Mouse (Mus musculus) limb, embryonic 14.5 days (tissue): Measurements from ENCODE around the gene Emilin2. TPM values are rescaled to one million over a fixed set of nuclear protein-coding genes. Genes with fewer than 3 reads are reported as not detected.

Experiments used
- ATAC-seq: fragments of 200-750 bp; cut with Nextera tagmentation; 2 replicates; pipeline ENCODE4 v1.8.0; 2017; ENCODE audit warnings: low read depth, moderate number of reproducible peaks, moderate TSS enrichment; ENCODE audit not compliant: low FRiP score
- DNase-seq: peaks from one replicate; pipeline ENCODE4 v3.0.0-alpha.2; 2015; ENCODE audit warnings: low spot score
- H3K27ac ChIP-seq: fragments of 300-500 bp; sonication (generic); replicated peaks from 2 replicates; pipeline ENCODE4 v1.5.1; 2014; ENCODE audit warnings: low read depth, mild to moderate bottlenecking, low read length, moderate library complexity, mixed read lengths
- H3K27me3 ChIP-seq: fragments of 300-500 bp; sonication (generic); 2 replicates; pipeline ENCODE4 v1.6.1; 2014; ENCODE audit warnings: low read length, mixed read lengths; ENCODE audit not compliant: control insufficient read depth, insufficient read depth
- H3K36me3 ChIP-seq: fragments of 300-500 bp; sonication (generic); 2 replicates; pipeline ENCODE4 v1.6.1; 2014; ENCODE audit warnings: mild to moderate bottlenecking, low read length, moderate library complexity, mixed read lengths; ENCODE audit not compliant: control insufficient read depth, insufficient read depth
- H3K4me1 ChIP-seq: fragments of 300-500 bp; sonication (generic); 2 replicates; pipeline ENCODE4 v1.6.1; 2014; ENCODE audit warnings: antibody characterized with exemption, low read length, mixed read lengths; ENCODE audit not compliant: control insufficient read depth, insufficient read depth
- H3K4me2 ChIP-seq: fragments of 300-500 bp; sonication (generic); replicated peaks from 2 replicates; pipeline ENCODE4 v1.6.1; 2014; ENCODE audit warnings: low read depth, mild to moderate bottlenecking, low read length, moderate library complexity; ENCODE audit not compliant: severe bottlenecking
- H3K4me3 ChIP-seq: fragments of 300-500 bp; sonication (generic); replicated peaks from 2 replicates; pipeline ENCODE4 v1.5.1; 2014; ENCODE audit warnings: low read length
- H3K9ac ChIP-seq: fragments of 300-500 bp; sonication (generic); 2 replicates; pipeline ENCODE4 v1.6.1; 2014; ENCODE audit warnings: mild to moderate bottlenecking, low read depth, low read length, moderate library complexity; ENCODE audit not compliant: severe bottlenecking
- H3K9me3 ChIP-seq: fragments of 300-500 bp; sonication (generic); 2 replicates; pipeline ENCODE4 v1.6.1; 2016; ENCODE audit warnings: low read length; ENCODE audit not compliant: control insufficient read depth
- POLR2A ChIP-seq: fragments of 200-500 bp; IDR thresholded peaks from 2 replicates; pipeline ENCODE4 v1.8.0; 2012; ENCODE audit warnings: inconsistent platforms, mild to moderate bottlenecking, moderate library complexity, borderline replicate concordance; ENCODE audit not compliant: insufficient read depth, insufficient read length; ENCODE audit errors: extremely low read depth
- WGBS: fragments of 180-500 bp; shearing (Covaris S2); extraction: QIAGEN DNeasy Blood & Tissue Kit; methylation state at CpG from one replicate; pipeline ENCODE4 v1.1.7; 2014; 5-methylcytosine and 5-hydroxymethylcytosine counted together
- polyA plus RNA-seq, 2 experiments: library from polyadenylated mRNA; depleted of rRNA in 1 of 2; stranded (reverse) in 1 of 2; unstranded in 1 of 2; fragments of >200 nt; fragmentation: Nextera tagmentation in 1 of 2; extraction: Ambion mirVana in 1 of 2; gene quantifications; 2 replicates each; pipeline versions ENCODE4 v1.2.1 to v1.2.3; 2012 to 2014

Gene Emilin2
- polyA plus RNA-seq, 2 experiments: 22.7 to 30.0 TPM

DNA sequence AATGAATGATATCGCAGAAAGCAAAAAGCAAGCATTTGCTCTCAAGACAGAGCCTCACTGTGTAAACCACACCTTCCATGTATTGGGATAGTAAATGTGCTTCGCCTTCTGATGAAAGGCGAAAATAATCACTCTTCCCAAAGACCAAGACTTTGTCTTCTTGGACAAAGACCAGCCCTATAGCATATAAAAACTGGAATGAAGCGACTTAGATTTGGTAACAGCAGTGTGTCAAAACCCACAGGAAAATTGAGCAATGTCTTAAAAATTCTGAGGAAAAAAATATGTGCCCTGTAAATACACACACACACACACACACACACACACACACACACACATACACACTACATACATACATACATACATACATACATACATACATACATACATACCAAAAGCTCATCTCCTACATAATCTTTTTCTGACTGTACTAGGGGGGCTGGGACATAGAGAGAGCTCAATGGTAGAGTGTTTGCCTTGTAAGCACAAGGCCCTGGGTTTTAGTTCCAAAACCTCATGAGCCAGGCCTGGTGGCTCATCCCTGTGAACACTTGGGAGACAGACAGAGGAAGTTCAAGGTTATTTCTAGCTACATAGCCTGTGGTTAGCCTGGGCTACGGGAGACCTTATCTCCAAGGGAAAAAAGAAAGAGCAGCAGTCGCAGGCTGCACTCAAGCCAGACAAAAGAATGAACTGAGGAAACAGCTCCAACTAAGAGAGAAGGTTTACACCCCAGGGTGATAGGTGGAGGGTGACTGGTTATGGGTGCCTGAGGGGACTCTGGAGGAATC lies 33.9 kb downstream of the Emilin2 start:
- TF ChIP-seq POLR2A: no peak
- ATAC-seq: no peak
- no peak overlapping the region for H3K4me2 ChIP-seq
- no peaks in the 10 kb centered on the region for H3K9me3 ChIP-seq
- no peak for DNase-seq
- no peak overlapping the region for H3K4me3 ChIP-seq
- H3K4me1 ChIP-seq: no peaks in the 10 kb centered on the region
- no peak overlapping the region for H3K27ac ChIP-seq
- 93% methylated on average over 6 of the region's 6 CpGs for WGBS
- H3K9ac ChIP-seq: no peak overlapping the region
- peaks cover 9% of the 10 kb centered on the region for H3K36me3 ChIP-seq
- H3K27me3 ChIP-seq: no peaks in the 10 kb centered on the region

DNA sequence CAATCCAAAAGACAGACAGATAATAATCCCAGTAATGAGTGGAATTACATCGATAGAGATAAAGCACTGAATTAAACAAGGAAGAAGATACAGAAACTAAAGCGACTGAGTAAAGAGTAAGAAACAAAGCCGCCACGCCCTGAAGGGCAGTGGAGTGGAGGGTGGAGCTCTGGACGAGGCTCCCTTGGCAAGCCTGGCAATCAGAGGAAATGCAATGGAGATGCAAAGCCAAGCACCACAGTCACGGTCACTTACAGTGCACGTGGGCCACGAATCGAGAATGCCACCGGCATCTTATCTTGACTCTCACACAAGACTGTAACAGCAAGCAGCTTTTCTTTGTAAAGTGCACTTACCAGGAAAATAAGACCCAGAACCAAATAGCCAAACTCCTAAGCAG lies 35.0 kb downstream of the Emilin2 start:
- no peak for TF ChIP-seq POLR2A
- no peak for ATAC-seq

DNA sequence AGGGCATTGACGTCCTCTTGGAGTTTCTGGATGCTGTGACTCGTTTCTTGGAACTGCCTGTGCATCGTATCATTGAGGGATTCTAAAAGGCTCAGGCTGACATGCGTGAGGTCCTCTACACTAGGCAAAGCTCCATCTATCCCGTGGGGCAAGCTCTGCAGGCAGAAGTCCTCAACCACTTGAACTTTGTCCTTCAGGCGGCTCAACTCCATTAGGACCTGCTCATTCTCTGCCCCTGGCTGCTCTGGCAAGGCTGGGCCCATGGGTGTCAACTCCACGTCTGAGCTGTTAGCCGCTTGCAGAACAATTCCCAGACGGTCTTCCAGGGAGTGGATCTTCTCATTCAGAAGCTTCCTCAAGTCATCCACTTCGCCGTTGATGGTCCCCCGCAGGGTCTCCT lies 37.9 kb downstream of the Emilin2 start:
- 96% methylated on average over 12 of the region's 12 CpGs for WGBS
- Histone ChIP-seq H3K4me3 (no peak overlapping the region), H3K27me3 (no peaks in the 10 kb centered on the region), H3K9ac (no peak overlapping the region), H3K4me1 (no peaks in the 10 kb centered on the region), H3K4me2 (no peak overlapping the region), H3K27ac (no peak overlapping the region), H3K9me3 (no peaks in the 10 kb centered on the region), H3K36me3 (peaks cover 9% of the 10 kb centered on the region)
- TF ChIP-seq POLR2A: no peak
- DNase-seq (no peak), ATAC-seq (no peak)

More for the DNA sequence above, 35.0 kb downstream of the Emilin2 start:
- Histone ChIP-seq H3K27ac (no peak overlapping the region), H3K4me2 (no peak overlapping the region), H3K27me3 (no peaks in the 10 kb centered on the region), H3K36me3 (peaks cover 9% of the 10 kb centered on the region), H3K4me3 (no peak overlapping the region), H3K4me1 (no peaks in the 10 kb centered on the region), H3K9me3 (no peaks in the 10 kb centered on the region), H3K9ac (no peak overlapping the region)
- no peak for DNase-seq
- WGBS: 89% methylated on average over 10 of the region's 10 CpGs

DNA sequence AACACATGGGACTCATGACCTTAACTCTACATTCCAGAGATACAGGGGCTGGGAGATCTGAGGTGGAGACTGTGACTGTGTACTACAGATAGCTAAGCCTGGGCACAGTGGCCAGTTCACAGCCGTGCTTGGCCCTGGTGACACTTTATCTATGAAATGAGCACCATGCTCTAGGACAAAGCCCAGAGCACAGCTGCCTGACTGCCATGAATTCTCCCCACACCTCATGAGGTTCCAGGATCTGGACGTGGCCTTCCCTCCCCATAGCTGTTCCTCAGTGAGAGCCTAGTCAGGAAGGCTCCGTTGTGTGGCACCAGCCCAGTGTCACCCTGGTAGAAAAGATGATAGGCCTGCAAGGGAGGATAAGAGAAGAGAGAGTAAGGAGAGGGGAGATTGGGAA lies 43.2 kb downstream of the Emilin2 start:
- no peak for DNase-seq
- Histone ChIP-seq H3K4me2 (no peak overlapping the region), H3K9ac (no peak overlapping the region), H3K4me1 (no peaks in the 10 kb centered on the region), H3K27ac (no peak overlapping the region), H3K27me3 (no peaks in the 10 kb centered on the region), H3K36me3 (no peaks in the 10 kb centered on the region; the same call in 1 of the 2 replicates), H3K9me3 (no peaks in the 10 kb centered on the region), H3K4me3 (no peak overlapping the region)
- no peak for TF ChIP-seq POLR2A
- ATAC-seq: no peak
- 83% methylated on average over 3 of the region's 3 CpGs for WGBS

DNA sequence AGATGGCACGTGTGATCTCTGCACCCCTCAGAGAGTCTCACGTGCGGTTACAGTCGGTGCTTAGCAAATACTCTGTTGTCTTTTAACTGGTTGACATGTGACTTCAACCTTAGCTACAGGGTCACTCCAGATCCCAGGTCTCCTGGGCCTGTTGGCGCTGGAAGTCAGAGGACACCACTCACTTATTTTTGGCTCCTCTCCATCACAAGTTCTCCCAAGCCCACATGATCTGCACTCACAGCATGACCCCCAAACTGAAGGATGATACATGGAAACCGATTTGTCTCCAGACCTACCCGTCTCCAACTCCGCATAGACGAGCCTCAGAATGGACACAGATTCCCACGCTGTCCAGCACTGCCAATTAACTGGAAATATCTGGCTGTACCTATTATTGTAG lies 43.6 kb downstream of the Emilin2 start:
- DNase-seq (no peak), ATAC-seq (no peak)
- no peak for TF ChIP-seq POLR2A
- Histone ChIP-seq H3K27me3 (no peaks in the 10 kb centered on the region), H3K9me3 (no peaks in the 10 kb centered on the region), H3K4me3 (no peak overlapping the region), H3K4me1 (no peaks in the 10 kb centered on the region), H3K9ac (no peak overlapping the region), H3K4me2 (no peak overlapping the region), H3K27ac (no peak overlapping the region), H3K36me3 (no peaks in the 10 kb centered on the region; the same call in 1 of the 2 replicates)
- 91% methylated on average over 10 of the region's 10 CpGs for WGBS
